Mouse (Mus musculus): ENCODE data around the gene Atp5h.
A peak's percentile ranks its signal among the peaks of the same experiment; 100 is the strongest.
"Not testable (repeated sequence)": the region's sequence is repeated elsewhere in the genome, so short reads cannot be mapped to it uniquely, and the experiment has no call there.

Gene Atp5h

GRCm38 (mm10) chr11:115393721-115394325, 25.9 kb downstream of the Atp5h start:
- DNase-seq, result peak; percentile 84 to 87

GRCm38 (mm10) chr11:115391358-115391757, 28.4 kb downstream of the Atp5h start:
- no peak for DNase-seq

- not testable (repeated sequence) for DNase-seq
These were observed 32.9 kb downstream of the Atp5h start for GRCm38 (mm10) chr11:115386859-115387258.

GRCm38 (mm10) chr11:115384587-115384986, 35.2 kb downstream of the Atp5h start:
- no peak for DNase-seq

GRCm38 (mm10) chr11:115383701-115384474, 35.9 kb downstream of the Atp5h start:
- DNase-seq, result no peak

GRCm38 (mm10) chr11:115382891-115383290, 36.9 kb downstream of the Atp5h start:
- peak in 1 of 2 experiments; percentile 50 for DNase-seq

GRCm38 (mm10) chr11:115381743-115382539, 37.8 kb downstream of the Atp5h start, which contains the start of gene Cdr2l:
Gene Cdr2l (plus strand): TSS chr11:115381916.
- peak; percentile 93 to 96 for DNase-seq

- no peak for DNase-seq
These were observed 38.5 kb downstream of the Atp5h start for GRCm38 (mm10) chr11:115381276-115381675.

- no peak for DNase-seq
These were observed 41.9 kb downstream of the Atp5h start for GRCm38 (mm10) chr11:115377854-115378253.

GRCm38 (mm10) chr11:115377254-115377653, 42.5 kb downstream of the Atp5h start:
- no peak for DNase-seq

GRCm38 (mm10) chr11:115376722-115377121, 43.0 kb downstream of the Atp5h start:
- no peak for DNase-seq

- DNase-seq, result no peak
These were observed 44.9 kb downstream of the Atp5h start for GRCm38 (mm10) chr11:115374695-115375425.

GRCm38 (mm10) chr11:115373805-115374694, 45.7 kb downstream of the Atp5h start:
- DNase-seq, result peak; percentile 85 to 89

- DNase-seq, result no peak
These were observed 47.0 kb downstream of the Atp5h start for GRCm38 (mm10) chr11:115372737-115373136.

GRCm38 (mm10) chr11:115372015-115372414, 47.7 kb downstream of the Atp5h start:
- no peak for DNase-seq

- no peak for DNase-seq
These were observed 48.4 kb downstream of the Atp5h start for GRCm38 (mm10) chr11:115371354-115371753.

GRCm38 (mm10) chr11:115370368-115370767, 49.4 kb downstream of the Atp5h start:
- no peak for DNase-seq

- peak; percentile 93 to 95 for DNase-seq
These were observed 52.3 kb downstream of the Atp5h start, which contains the start of gene Hid1 for GRCm38 (mm10) chr11:115367395-115367944. Gene Hid1 (minus strand): TSS chr11:115367756.

- peak; percentile 70 to 74 for DNase-seq
These were observed 52.9 kb downstream of the Atp5h start for GRCm38 (mm10) chr11:115366706-115367394.

GRCm38 (mm10) chr11:115366039-115366705, 53.6 kb downstream of the Atp5h start:
- peak; percentile 59 to 65 for DNase-seq
